Mouse (Mus musculus) liver, postnatal 0 days (tissue): ENCODE results near the gene Wdr45. TPM values are rescaled to one million over a fixed set of nuclear protein-coding genes. Genes with fewer than 3 reads are reported as not detected.
A peak's percentile ranks its signal among the peaks of the same experiment; 100 is the strongest.

Experiments
- ATAC-seq: fragments of 200-750 bp; cut with Nextera tagmentation; 2 replicates; pipeline ENCODE4 v1.8.0; 2017; ENCODE audit warnings: mild to moderate bottlenecking, moderate library complexity
- DNase-seq: peaks from one replicate; pipeline ENCODE4 v3.0.0-alpha.2; 2016
- H3K27ac ChIP-seq: fragments of 300-500 bp; sonication (generic); 2 replicates; pipeline ENCODE4 v1.5.1; 2014; ENCODE audit warnings: antibody characterized with exemption, moderate library complexity, mild to moderate bottlenecking, low read depth
- H3K27me3 ChIP-seq: fragments of 300-500 bp; sonication (generic); 2 replicates; pipeline ENCODE4 v1.6.1; 2014; ENCODE audit warnings: low read length, control low read depth, mixed read lengths; ENCODE audit not compliant: insufficient read depth
- H3K36me3 ChIP-seq: fragments of 300-500 bp; sonication (generic); replicated peaks from 2 replicates; pipeline ENCODE4 v1.6.1; 2014; ENCODE audit warnings: mild to moderate bottlenecking, control low read depth, low read length, moderate library complexity, mixed read lengths; ENCODE audit not compliant: insufficient read depth
- H3K4me1 ChIP-seq: fragments of 300-500 bp; sonication (generic); 2 replicates; pipeline ENCODE4 v1.6.1; 2014; ENCODE audit warnings: antibody characterized with exemption, mild to moderate bottlenecking, control low read depth; ENCODE audit not compliant: insufficient read depth
- H3K4me2 ChIP-seq: fragments of 300-500 bp; sonication (generic); 2 replicates; pipeline ENCODE4 v1.6.1; 2014; ENCODE audit warnings: low read depth, mild to moderate bottlenecking, low read length, moderate library complexity, mixed read lengths
- H3K4me3 ChIP-seq: fragments of 300-500 bp; sonication (generic); 2 replicates; pipeline ENCODE4 v1.5.1; 2014; ENCODE audit warnings: low read depth, low read length
- H3K9ac ChIP-seq: fragments of 300-500 bp; sonication (generic); replicated peaks from 2 replicates; pipeline ENCODE4 v1.6.1; 2014; ENCODE audit warnings: mild to moderate bottlenecking, moderate library complexity
- H3K9me3 ChIP-seq: fragments of 300-500 bp; sonication (generic); 2 replicates; pipeline ENCODE4 v1.6.1; 2016; ENCODE audit warnings: mild to moderate bottlenecking, control low read depth, low read length, mixed read lengths
- CTCF ChIP-seq: sonication (generic); IDR thresholded peaks from 2 replicates; pipeline ENCODE4 v1.5.1; 2016; ENCODE audit warnings: antibody characterized with exemption, low read depth
- EP300 ChIP-seq: IDR thresholded peaks from 2 replicates; pipeline ENCODE4 v1.6.1; 2016; ENCODE audit warnings: antibody characterized with exemption, low read depth, mild to moderate bottlenecking
- WGBS: fragments of 180-500 bp; shearing (Covaris S2); extraction: QIAGEN DNeasy Blood & Tissue Kit; methylation state at CpG from one replicate; pipeline ENCODE4 v1.1.7; 2014; ENCODE audit not compliant: insufficient replicate concordance; 5-methylcytosine and 5-hydroxymethylcytosine counted together
- polyA plus RNA-seq: library from polyadenylated mRNA; unstranded; fragments of >200 nt; fragmentation: Nextera tagmentation; extraction: Ambion mirVana; gene quantifications from 2 replicates; pipeline ENCODE4 v1.2.1, GENCODE M21; 2015

Wdr45 gene
- polyA plus RNA-seq, 1 experiment from 2014 or later: 17.4 TPM

- H3K4me3 ChIP-seq: peak overlapping the region; percentile 22
- ATAC-seq: peak; percentile 84
- 55% methylated on average over 10 of the region's 10 CpGs for WGBS
- H3K9me3 ChIP-seq: no peaks in the 10 kb centered on the region
- peak overlapping the region; percentile 34 for H3K9ac ChIP-seq
- H3K27ac ChIP-seq: peak overlapping the region; percentile 78
- no peak for DNase-seq
- no peaks in the 10 kb centered on the region for H3K4me1 ChIP-seq
- no peak for TF ChIP-seq EP300
- TF ChIP-seq CTCF: no peak
- H3K4me2 ChIP-seq: peak overlapping the region; percentile 54
- no peaks in the 10 kb centered on the region for H3K27me3 ChIP-seq
- H3K36me3 ChIP-seq: no peaks in the 10 kb centered on the region
Measured at GRCm38 (mm10) chrX:7740082-7740819, 26.1 kb downstream of the Wdr45 start.

- peak overlapping the region; percentile 78 for H3K27ac ChIP-seq
- no peaks in the 10 kb centered on the region for H3K36me3 ChIP-seq
- H3K9me3 ChIP-seq: no peaks in the 10 kb centered on the region
- peak overlapping the region; percentile 34 for H3K9ac ChIP-seq
- peak overlapping the region; percentile 22 for H3K4me3 ChIP-seq
- peak overlapping the region; percentile 54 for H3K4me2 ChIP-seq
- WGBS: 55% methylated on average over 5 of the region's 5 CpGs
- no peaks in the 10 kb centered on the region for H3K4me1 ChIP-seq
- TF ChIP-seq EP300 (no peak), CTCF (no peak)
- no peak for DNase-seq
- ATAC-seq: no peak
- H3K27me3 ChIP-seq: no peaks in the 10 kb centered on the region
Measured at GRCm38 (mm10) chrX:7741103-7741502, 27.0 kb downstream of the Wdr45 start.

DNA sequence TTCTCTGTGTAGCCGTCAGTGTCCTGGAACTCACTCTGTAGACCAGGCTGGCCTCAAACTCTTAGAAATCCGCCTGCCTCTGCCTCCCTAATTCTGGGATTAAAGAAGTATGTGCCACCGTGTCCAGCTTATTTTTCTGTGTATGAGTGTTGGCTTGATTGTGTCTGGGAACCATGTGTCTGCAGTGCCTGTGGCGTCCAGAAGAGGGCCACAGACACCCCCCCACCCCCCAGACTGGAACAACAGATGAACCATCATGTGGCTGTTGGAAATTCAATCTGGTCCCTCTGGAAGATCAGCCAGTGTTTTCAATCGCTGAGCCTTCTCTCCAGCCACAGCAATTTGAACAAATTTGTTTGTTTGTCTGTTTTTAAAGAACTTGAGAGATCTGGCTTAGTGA, 29.3 kb downstream of the Wdr45 start:
- TF ChIP-seq EP300: no peak
- peak; percentile 55 for TF ChIP-seq CTCF
- ATAC-seq: no peak

DNA sequence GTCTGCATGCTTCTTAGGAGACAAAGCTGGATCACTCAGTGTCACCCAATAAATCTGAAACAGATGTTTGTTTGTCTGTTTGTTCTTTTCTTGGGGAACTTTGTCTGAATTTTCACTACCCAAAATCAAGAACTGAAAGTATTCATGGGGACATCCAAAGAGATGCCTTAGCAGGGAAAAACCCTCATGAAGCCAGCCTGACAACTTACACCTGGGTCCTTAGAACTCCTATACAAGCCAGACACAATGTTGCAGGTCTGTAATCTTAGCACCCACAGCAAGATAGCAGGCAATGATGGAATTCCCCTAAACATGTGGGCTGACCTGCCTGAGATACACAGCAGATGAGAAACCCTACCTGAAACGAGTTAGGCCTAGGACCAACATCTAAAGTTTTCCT, 30.8 kb downstream of the Wdr45 start:
- Histone ChIP-seq H3K27ac (no peak overlapping the region), H3K4me2 (no peak overlapping the region), H3K4me1 (no peaks in the 10 kb centered on the region), H3K36me3 (no peaks in the 10 kb centered on the region), H3K9ac (no peak overlapping the region), H3K4me3 (no peak overlapping the region), H3K27me3 (no peaks in the 10 kb centered on the region; the same call in 1 of the 2 replicates), H3K9me3 (no peaks in the 10 kb centered on the region)
- WGBS: 62% methylated on average over 1 of the region's 1 CpGs
- TF ChIP-seq EP300 (no peak), CTCF (no peak)
- ATAC-seq: no peak
- no peak for DNase-seq

More for the DNA sequence above, 29.3 kb downstream of the Wdr45 start:
- Histone ChIP-seq H3K9ac (no peak overlapping the region), H3K4me2 (no peak overlapping the region), H3K4me1 (no peaks in the 10 kb centered on the region), H3K27me3 (no peaks in the 10 kb centered on the region), H3K9me3 (no peaks in the 10 kb centered on the region), H3K4me3 (no peak overlapping the region), H3K36me3 (no peaks in the 10 kb centered on the region), H3K27ac (no peak overlapping the region)
- WGBS: 58% methylated on average over 5 of the region's 5 CpGs
- no peak for DNase-seq

- Histone ChIP-seq H3K4me2 (no peak overlapping the region), H3K4me3 (no peak overlapping the region), H3K4me1 (no peaks in the 10 kb centered on the region), H3K36me3 (no peaks in the 10 kb centered on the region), H3K9me3 (no peaks in the 10 kb centered on the region), H3K27me3 (no peaks in the 10 kb centered on the region; the same call in 1 of the 2 replicates), H3K27ac (no peak overlapping the region), H3K9ac (no peak overlapping the region)
- 93% methylated on average over 8 of the region's 8 CpGs for WGBS
- DNase-seq (no peak), ATAC-seq (no peak)
- TF ChIP-seq EP300: no peak
Measured at GRCm38 (mm10) chrX:7745429-7745828, 31.3 kb downstream of the Wdr45 start.

- no peak for TF ChIP-seq EP300
- no peaks in the 10 kb centered on the region for H3K36me3 ChIP-seq
- peak within 1 kb of the TSS; percentile 50 for H3K9ac ChIP-seq
- no peaks in the 10 kb centered on the region for H3K9me3 ChIP-seq
- H3K27ac ChIP-seq: no peak within 1 kb of the TSS
- H3K4me2 ChIP-seq: peak within 1 kb of the TSS; percentile 83
- ATAC-seq: no peak
- H3K4me1 ChIP-seq: no peaks in the 10 kb centered on the region
- 11% methylated on average over 36 of the region's 56 CpGs for WGBS
- DNase-seq: peak; percentile 44
- peak within 1 kb of the TSS; percentile 57 for H3K4me3 ChIP-seq
- no peaks in the 10 kb centered on the region; the same call in 1 of the 2 replicates for H3K27me3 ChIP-seq
Measured at GRCm38 (mm10) chrX:7750432-7751116, 36.4 kb downstream of the Wdr45 start, which contains the start of gene Ccdc120. Gene Ccdc120, minus strand, starts transcription at chrX:7750905.
